Mouse (Mus musculus) spleen, adult 2 months (tissue): ENCODE results near the gene Ift81.

Source experiments
- CTCF ChIP-seq: fragments of 200-500 bp; IDR thresholded peaks from 2 replicates; pipeline ENCODE4 v1.5.1; 2011; ENCODE audit warnings: mild to moderate bottlenecking, inconsistent platforms; ENCODE audit not compliant: insufficient read depth, insufficient read length, insufficient replicate concordance; ENCODE audit errors: extremely low read depth
- POLR2A ChIP-seq: fragments of 200-500 bp; IDR thresholded peaks from 2 replicates; pipeline ENCODE4 v1.6.1; 2011; ENCODE audit warnings: low read depth, low read length, inconsistent platforms

DNA sequence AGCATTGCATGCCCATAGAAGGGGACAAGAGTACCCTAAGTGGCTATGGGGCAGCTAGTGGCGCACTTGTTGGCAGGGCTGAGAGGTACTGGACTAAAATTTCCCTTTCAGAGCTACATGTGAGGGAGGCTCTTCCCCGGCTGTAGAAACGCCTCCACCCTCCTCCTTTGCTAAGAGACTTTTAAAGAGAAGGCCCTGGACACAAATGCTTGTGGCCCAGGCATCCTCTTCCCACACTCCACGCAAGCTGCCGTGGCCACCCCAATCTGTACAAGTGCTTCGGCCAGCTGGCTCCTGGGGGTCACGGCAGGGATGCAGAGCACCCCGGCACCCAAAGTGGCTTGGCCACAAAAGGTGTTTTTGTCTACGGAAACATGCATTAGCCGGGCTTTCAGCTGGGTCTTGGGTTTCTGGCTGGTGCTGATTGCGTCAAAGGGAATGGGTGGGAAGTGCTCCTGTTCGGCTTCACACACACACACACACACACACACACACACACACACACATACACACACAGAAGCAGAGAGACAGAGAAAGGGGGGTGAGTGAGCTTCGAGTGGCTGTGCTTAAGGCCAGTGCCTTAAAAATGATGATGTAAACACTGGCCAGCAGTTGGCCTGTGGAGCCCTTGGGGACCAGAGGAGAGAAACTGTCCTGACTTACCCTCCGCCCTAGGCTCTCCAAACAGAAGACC lies 88.9 kb downstream of the Ift81 start:
- TF ChIP-seq CTCF (no peak), POLR2A (no peak)
